Mouse (Mus musculus): ENCODE data around the gene Shbg. TPM values are rescaled to one million over a fixed set of nuclear protein-coding genes. Genes with fewer than 3 reads are reported as not detected.

Shbg gene
- polyA plus RNA-seq, 1 experiment from 2014 or later, result not detected

GRCm38 (mm10) chr11:69661221-69661881 is 43.6 kb upstream of the Shbg start:
- peak overlapping the region; percentile 54 for H3K4me3 ChIP-seq (ENCODE audit: low read depth, low read length)
- H3K36me3 ChIP-seq (ENCODE audit: control insufficient read depth, insufficient read depth, low read length), result peaks cover 15% of the 10 kb centered on the region
- no peak for ATAC-seq (ENCODE audit: insufficient read depth, low FRiP score, low TSS enrichment)
- H3K4me1 ChIP-seq (ENCODE audit: control insufficient read depth, insufficient read depth, low read length), result peaks cover 8% of the 10 kb centered on the region; the same call in 1 of the 2 replicates
- peak overlapping the region; percentile 65; the same call in 1 of the 2 replicates for H3K9ac ChIP-seq (ENCODE audit: low read length)
- H3K27ac ChIP-seq (ENCODE audit: low read depth, low read length), result no peak overlapping the region
- 83% methylated on average over 3 of the region's 3 CpGs for whole genome bisulfite sequencing
- peak overlapping the region; percentile 49 for H3K4me2 ChIP-seq (ENCODE audit: low read depth)
- no peaks in the 10 kb centered on the region for H3K27me3 ChIP-seq (ENCODE audit: control insufficient read depth, insufficient read depth, low read length)
- H3K9me3 ChIP-seq (ENCODE audit: control insufficient read depth, low read length), result no peaks in the 10 kb centered on the region
- DNase-seq (ENCODE audit: low spot score), result no peak

DNA sequence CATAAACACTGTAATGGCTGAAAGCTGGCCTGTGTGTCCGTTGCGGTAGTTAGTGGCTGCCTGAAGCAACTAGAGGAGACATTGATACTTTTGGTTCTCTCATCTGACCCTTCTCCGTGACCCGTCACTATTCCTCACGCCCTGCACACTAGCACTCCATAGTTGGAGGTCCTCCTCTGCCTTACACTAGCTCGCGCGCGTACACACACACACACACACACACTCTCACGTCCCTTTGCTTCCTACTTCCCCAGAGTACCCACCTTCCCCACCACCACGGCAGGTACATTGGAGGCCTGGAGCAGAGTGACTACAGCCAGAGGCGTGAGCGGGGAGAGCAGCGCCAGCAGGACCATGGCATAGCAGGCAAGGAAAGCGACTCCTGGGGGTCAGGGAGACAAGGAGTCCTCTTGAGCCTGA is 39.8 kb upstream of the Shbg start:
- Histone ChIP-seq H3K4me1 (ENCODE audit: control insufficient read depth, insufficient read depth, low read length) (peaks cover 4% of the 10 kb centered on the region; the same call in 1 of the 2 replicates), H3K27me3 (ENCODE audit: control insufficient read depth, insufficient read depth, low read length) (no peaks in the 10 kb centered on the region), H3K9me3 (ENCODE audit: control insufficient read depth, low read length) (no peaks in the 10 kb centered on the region), H3K4me3 (ENCODE audit: low read depth, low read length) (no peak overlapping the region), H3K36me3 (ENCODE audit: control insufficient read depth, insufficient read depth, low read length) (peaks cover 19% of the 10 kb centered on the region), H3K27ac (ENCODE audit: low read depth, low read length) (no peak overlapping the region), H3K4me2 (ENCODE audit: low read depth) (no peak overlapping the region), H3K9ac (ENCODE audit: low read length) (no peak overlapping the region)
- DNase-seq (ENCODE audit: low spot score) (no peak), ATAC-seq (ENCODE audit: insufficient read depth, low FRiP score, low TSS enrichment) (no peak)
- 88% methylated on average over 15 of the region's 15 CpGs for WGBS

DNA sequence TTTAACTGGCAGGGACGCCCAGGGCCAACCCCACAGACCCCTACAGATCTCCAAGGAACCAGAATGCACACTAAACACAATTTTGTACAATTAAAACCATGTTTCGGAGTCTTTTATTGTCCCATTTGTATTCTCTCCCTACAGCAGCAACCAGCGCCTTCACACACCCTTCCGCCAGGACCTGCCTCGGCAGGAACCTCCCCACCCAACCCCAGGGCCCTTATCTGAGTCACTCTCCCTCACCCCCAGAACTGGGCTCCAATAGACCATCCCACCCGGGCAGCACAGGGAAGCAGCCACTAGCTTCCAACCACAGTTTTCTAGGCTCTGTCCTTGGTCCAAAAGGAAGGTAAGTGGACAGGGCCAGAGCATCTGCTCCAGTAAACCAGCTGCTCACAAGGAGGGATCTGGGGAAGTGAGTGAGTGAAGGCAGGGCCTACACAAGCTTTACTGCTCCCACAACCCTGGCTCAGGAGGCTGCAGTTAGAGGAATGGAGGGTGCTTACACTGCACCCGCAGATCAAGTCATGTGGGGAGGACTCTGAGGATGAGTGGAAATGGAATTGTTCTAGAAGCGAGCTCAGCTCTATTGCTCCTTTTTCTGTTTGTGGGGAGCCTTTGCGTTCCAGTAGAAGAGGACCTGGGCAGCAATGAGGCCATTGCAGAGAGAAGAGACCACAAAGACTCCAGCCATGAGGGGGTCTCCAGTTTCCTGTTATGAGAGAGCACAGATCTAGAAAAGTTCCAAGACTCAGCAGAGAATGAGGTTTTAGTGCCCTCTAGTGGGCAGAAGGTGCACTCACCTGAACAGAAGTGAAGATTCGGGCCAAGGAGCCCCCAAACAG is 39.1 kb upstream of the Shbg start:
- ATAC-seq (ENCODE audit: insufficient read depth, low FRiP score, low TSS enrichment) (no peak), DNase-seq (ENCODE audit: low spot score) (peak; percentile 53)
- Histone ChIP-seq H3K4me1 (ENCODE audit: control insufficient read depth, insufficient read depth, low read length) (peaks cover 4% of the 10 kb centered on the region; the same call in 1 of the 2 replicates), H3K9me3 (ENCODE audit: control insufficient read depth, low read length) (no peaks in the 10 kb centered on the region), H3K27ac (ENCODE audit: low read depth, low read length) (no peak overlapping the region), H3K36me3 (ENCODE audit: control insufficient read depth, insufficient read depth, low read length) (peaks cover 26% of the 10 kb centered on the region), H3K9ac (ENCODE audit: low read length) (no peak overlapping the region), H3K27me3 (ENCODE audit: control insufficient read depth, insufficient read depth, low read length) (no peaks in the 10 kb centered on the region), H3K4me3 (ENCODE audit: low read depth, low read length) (no peak overlapping the region), H3K4me2 (ENCODE audit: low read depth) (no peak overlapping the region)
- 84% methylated on average over 10 of the region's 10 CpGs for WGBS

DNA sequence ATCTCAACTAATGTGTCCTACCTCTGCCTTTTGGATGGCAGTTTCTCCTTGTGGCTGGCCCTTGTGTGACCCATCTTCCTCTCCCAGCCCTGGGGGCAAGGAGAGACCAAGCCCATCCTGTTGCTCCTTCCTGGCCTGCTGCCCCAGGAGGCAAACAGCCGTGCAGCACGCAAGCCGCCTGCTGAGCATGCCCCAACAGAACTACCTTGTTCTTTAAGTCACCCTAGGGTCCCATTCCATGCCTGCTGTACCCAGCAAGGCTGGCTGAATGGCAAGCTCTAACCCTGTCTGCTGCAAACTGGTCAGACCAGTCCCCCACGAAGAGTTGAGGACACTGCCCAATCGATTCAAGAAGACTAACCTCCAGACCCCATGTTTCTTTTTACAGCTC is 38.4 kb upstream of the Shbg start:
- no peak overlapping the region for H3K9ac ChIP-seq (ENCODE audit: low read length)
- H3K36me3 ChIP-seq (ENCODE audit: control insufficient read depth, insufficient read depth, low read length), result peaks cover 32% of the 10 kb centered on the region
- H3K4me1 ChIP-seq (ENCODE audit: control insufficient read depth, insufficient read depth, low read length), result no peaks in the 10 kb centered on the region
- 95% methylated on average over 5 of the region's 5 CpGs for WGBS
- no peak overlapping the region for H3K27ac ChIP-seq (ENCODE audit: low read depth, low read length)
- no peaks in the 10 kb centered on the region for H3K27me3 ChIP-seq (ENCODE audit: control insufficient read depth, insufficient read depth, low read length)
- no peak overlapping the region for H3K4me2 ChIP-seq (ENCODE audit: low read depth)
- DNase-seq (ENCODE audit: low spot score) (no peak), ATAC-seq (ENCODE audit: insufficient read depth, low FRiP score, low TSS enrichment) (no peak)
- no peaks in the 10 kb centered on the region for H3K9me3 ChIP-seq (ENCODE audit: control insufficient read depth, low read length)
- H3K4me3 ChIP-seq (ENCODE audit: low read depth, low read length), result no peak overlapping the region

- H3K27ac ChIP-seq (ENCODE audit: low read depth, low read length), result peak within 1 kb of the TSS; percentile 0; the same call in 1 of the 2 replicates
- ATAC-seq (ENCODE audit: insufficient read depth, low FRiP score, low TSS enrichment) (peak; percentile 73; the same call in 1 of the 2 replicates), DNase-seq (ENCODE audit: low spot score) (peak; percentile 87)
- no peak within 1 kb of the TSS for H3K4me3 ChIP-seq (ENCODE audit: low read depth, low read length)
- no peaks in the 10 kb centered on the region for H3K27me3 ChIP-seq (ENCODE audit: control insufficient read depth, insufficient read depth, low read length)
- H3K4me1 ChIP-seq (ENCODE audit: control insufficient read depth, insufficient read depth, low read length), result no peaks in the 10 kb centered on the region
- H3K9me3 ChIP-seq (ENCODE audit: control insufficient read depth, low read length), result no peaks in the 10 kb centered on the region
- peaks cover 38% of the 10 kb centered on the region for H3K36me3 ChIP-seq (ENCODE audit: control insufficient read depth, insufficient read depth, low read length)
- H3K4me2 ChIP-seq (ENCODE audit: low read depth), result no peak within 1 kb of the TSS
- 0 out of 2 replicates have a peak within 1 kb of the TSS, but pooled peaks have one; percentile 7 for H3K9ac ChIP-seq (ENCODE audit: low read length)
- WGBS, result 28% methylated on average over 34 of the region's 34 CpGs
Observed at GRCm38 (mm10) chr11:69655264-69656064, 37.8 kb upstream of the Shbg start, which contains the start of gene Sox15. Sox15 (plus strand) TSS chr11:69655314.

DNA sequence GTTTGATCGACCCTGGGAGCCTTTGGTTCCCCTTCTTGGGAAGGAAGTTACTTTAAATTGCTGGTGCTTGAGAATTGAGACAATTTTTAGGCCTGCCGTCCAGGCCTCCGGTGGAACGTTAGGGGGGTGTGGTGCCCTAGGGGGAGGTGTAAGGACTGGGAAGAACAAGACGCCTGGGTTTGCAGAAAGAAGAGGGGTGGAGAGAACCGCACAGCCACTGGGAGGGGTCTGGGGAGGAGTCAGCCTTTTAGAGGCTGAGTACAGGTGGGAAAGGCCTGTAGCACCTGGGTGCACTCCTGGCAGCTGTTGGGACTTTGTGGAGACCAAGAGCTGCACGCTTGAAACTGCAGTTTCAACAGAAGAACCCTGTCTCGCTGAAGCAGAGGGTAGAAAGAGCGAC is 37.1 kb upstream of the Shbg start:
- H3K27ac ChIP-seq (ENCODE audit: low read depth, low read length), result peak overlapping the region; percentile 0; the same call in 1 of the 2 replicates
- 45% methylated on average over 9 of the region's 9 CpGs for WGBS
- H3K9me3 ChIP-seq (ENCODE audit: control insufficient read depth, low read length), result no peaks in the 10 kb centered on the region
- H3K4me1 ChIP-seq (ENCODE audit: control insufficient read depth, insufficient read depth, low read length), result no peaks in the 10 kb centered on the region
- no peak for ATAC-seq (ENCODE audit: insufficient read depth, low FRiP score, low TSS enrichment)
- H3K36me3 ChIP-seq (ENCODE audit: control insufficient read depth, insufficient read depth, low read length), result peaks cover 40% of the 10 kb centered on the region
- H3K4me2 ChIP-seq (ENCODE audit: low read depth), result no peak overlapping the region
- no peak for DNase-seq (ENCODE audit: low spot score)
- no peak overlapping the region for H3K9ac ChIP-seq (ENCODE audit: low read length)
- no peak overlapping the region for H3K4me3 ChIP-seq (ENCODE audit: low read depth, low read length)
- no peaks in the 10 kb centered on the region for H3K27me3 ChIP-seq (ENCODE audit: control insufficient read depth, insufficient read depth, low read length)

GRCm38 (mm10) chr11:69653399-69653798 is 35.7 kb upstream of the Shbg start:
- Histone ChIP-seq H3K4me1 (ENCODE audit: control insufficient read depth, insufficient read depth, low read length) (no peaks in the 10 kb centered on the region), H3K36me3 (ENCODE audit: control insufficient read depth, insufficient read depth, low read length) (peaks cover 46% of the 10 kb centered on the region), H3K27ac (ENCODE audit: low read depth, low read length) (no peak overlapping the region), H3K4me2 (ENCODE audit: low read depth) (no peak overlapping the region), H3K9ac (ENCODE audit: low read length) (no peak overlapping the region), H3K9me3 (ENCODE audit: control insufficient read depth, low read length) (no peaks in the 10 kb centered on the region), H3K4me3 (ENCODE audit: low read depth, low read length) (no peak overlapping the region), H3K27me3 (ENCODE audit: control insufficient read depth, insufficient read depth, low read length) (no peaks in the 10 kb centered on the region)
- ATAC-seq (ENCODE audit: insufficient read depth, low FRiP score, low TSS enrichment) (no peak), DNase-seq (ENCODE audit: low spot score) (no peak)
- WGBS, result 80% methylated on average over 5 of the region's 5 CpGs

DNA sequence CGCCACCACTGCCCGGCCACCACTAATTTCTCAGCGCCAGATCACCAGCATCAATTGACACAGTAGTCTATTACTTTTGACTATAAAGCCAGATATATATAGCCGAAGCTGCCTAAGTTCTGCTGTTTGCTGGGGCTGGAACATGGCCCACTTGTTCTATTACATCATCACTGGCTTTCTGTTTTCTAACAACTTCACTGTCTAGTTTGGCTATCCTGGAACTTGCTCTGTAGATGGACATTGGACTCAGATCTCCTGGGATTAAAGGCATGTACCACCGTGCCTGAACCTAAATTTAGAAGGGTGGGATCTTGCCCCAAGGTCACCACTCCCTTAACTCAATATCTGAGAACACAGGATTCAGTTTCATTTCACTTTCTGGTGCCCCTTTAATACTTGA is 28.2 kb upstream of the Shbg start:
- H3K4me1 ChIP-seq (ENCODE audit: control insufficient read depth, insufficient read depth, low read length), result no peaks in the 10 kb centered on the region

More for the DNA sequence above, 28.2 kb upstream of the Shbg start:
- Histone ChIP-seq H3K36me3 (ENCODE audit: control insufficient read depth, insufficient read depth, low read length) (peaks cover 43% of the 10 kb centered on the region), H3K9me3 (ENCODE audit: control insufficient read depth, low read length) (no peaks in the 10 kb centered on the region), H3K27ac (ENCODE audit: low read depth, low read length) (no peak overlapping the region), H3K4me3 (ENCODE audit: low read depth, low read length) (no peak overlapping the region), H3K4me2 (ENCODE audit: low read depth) (no peak overlapping the region), H3K27me3 (ENCODE audit: control insufficient read depth, insufficient read depth, low read length) (no peaks in the 10 kb centered on the region), H3K9ac (ENCODE audit: low read length) (no peak overlapping the region)
- 94% methylated on average over 5 of the region's 5 CpGs for WGBS
- ATAC-seq (ENCODE audit: insufficient read depth, low FRiP score, low TSS enrichment), result no peak
- DNase-seq (ENCODE audit: low spot score), result no peak
